Mouse (Mus musculus) brain, adult 10 weeks (tissue): ENCODE data around the gene H2al1a. TPM values are rescaled to one million over a fixed set of nuclear protein-coding genes. Genes with fewer than 3 reads are reported as not detected.

Experiments used
- polyA plus RNA-seq: library from polyadenylated mRNA; stranded (reverse); fragments of 350-450 nt; fragmentation: Illumina TruSeq; extraction: RNeasy Lipid Tissue Mini Kit (QIAGEN cat#74804); gene quantifications from one replicate; pipeline ENCODE4 v1.2.3, GENCODE M21; 2015; ENCODE audit warnings: low read depth, low replicate concordance

H2al1a gene
- polyA plus RNA-seq = not detected

DNA sequence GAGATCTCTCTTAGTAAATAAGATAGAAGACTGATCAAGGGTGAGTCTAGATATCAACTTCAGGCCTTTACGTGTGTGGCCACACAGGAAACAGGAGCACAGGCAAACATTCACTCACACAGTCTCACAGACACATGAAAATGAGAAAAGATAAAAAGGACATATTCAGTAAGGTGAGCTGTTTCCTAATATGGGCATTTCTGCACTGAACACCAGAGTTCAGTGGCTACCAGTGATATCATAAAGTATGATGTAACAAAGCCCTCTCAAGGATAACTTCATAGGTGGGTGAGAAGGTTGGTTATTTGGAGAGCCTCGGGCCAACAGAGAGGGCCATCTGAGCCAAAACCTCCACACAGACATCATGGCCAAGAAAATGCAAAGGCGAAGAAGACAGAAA lies at the start of gene H2al1a:
H2al1a (plus strand) TSS at position 301 of the 400 bp plus-strand sequence.

DNA sequence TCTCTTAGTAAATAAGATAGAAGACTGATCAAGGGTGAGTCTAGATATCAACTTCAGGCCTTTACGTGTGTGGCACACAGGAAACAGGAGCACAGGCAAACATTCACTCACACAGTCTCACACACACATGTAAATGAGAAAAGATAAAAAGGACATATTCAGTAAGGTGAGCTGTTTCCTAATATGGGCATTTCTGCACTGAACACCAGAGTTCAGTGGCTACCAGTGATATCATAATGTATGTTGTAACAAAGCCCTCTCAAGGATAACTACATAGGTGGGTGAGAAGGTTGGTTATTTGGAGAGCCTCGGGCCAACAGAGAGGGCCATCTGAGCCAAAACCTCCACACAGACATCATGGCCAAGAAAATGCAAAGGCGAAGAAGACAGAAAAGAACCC lies 3.1 kb downstream of the H2al1a start, which contains the start of gene H2al1b:
H2al1b (plus strand) TSS at position 301 of the 400 bp plus-strand sequence.

GRCm38 (mm10) chrX:11305355-11305754 lies 6.3 kb downstream of the H2al1a start, which contains the start of gene H2al1c:
TSS of gene H2al1c (plus strand) at chrX:11305655.

GRCm38 (mm10) chrX:11308524-11308923 lies 9.5 kb downstream of the H2al1a start, which contains the start of gene H2al1d:
TSS of gene H2al1d (plus strand) at chrX:11308824.

DNA sequence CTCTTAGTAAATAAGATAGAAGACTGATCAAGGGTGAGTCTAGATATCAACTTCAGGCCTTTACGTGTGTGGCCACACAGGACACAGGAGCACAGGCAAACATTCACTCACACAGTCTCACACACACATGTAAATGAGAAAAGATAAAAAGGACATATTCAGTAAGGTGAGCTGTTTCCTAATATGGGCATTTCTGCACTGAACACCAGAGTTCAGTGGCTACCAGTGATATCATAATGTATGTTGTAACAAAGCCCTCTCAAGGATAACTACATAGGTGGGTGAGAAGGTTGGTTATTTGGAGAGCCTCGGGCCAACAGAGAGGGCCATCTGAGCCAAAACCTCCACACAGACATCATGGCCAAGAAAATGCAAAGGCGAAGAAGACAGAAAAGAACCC lies 12.6 kb downstream of the H2al1a start, which contains the start of gene H2al1e:
H2al1e (plus strand) TSS at position 301 of the 400 bp plus-strand sequence.

DNA sequence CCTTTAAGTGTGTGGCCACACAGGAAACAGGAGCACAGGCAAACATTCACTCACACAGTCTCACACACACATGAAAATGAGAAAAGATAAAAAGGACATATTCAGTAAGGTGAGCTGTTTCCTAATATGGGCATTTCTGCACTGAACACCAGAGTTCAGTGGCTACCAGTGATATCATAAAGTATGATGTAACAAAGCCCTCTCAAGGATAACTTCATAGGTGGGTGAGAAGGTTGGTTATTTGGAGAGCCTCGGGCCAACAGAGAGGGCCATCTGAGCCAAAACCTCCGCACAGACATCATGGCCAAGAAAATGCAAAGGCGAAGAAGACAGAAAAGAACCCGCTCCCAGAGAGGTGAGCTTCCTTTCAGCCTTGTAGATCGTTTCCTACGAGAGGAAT lies 15.8 kb downstream of the H2al1a start, which contains the start of gene H2al1f:
H2al1f (plus strand) TSS at position 301 of the 400 bp plus-strand sequence.

GRCm38 (mm10) chrX:11317956-11318355 lies 18.9 kb downstream of the H2al1a start, which contains the start of gene H2al1g:
TSS of gene H2al1g (plus strand) at chrX:11318256.

DNA sequence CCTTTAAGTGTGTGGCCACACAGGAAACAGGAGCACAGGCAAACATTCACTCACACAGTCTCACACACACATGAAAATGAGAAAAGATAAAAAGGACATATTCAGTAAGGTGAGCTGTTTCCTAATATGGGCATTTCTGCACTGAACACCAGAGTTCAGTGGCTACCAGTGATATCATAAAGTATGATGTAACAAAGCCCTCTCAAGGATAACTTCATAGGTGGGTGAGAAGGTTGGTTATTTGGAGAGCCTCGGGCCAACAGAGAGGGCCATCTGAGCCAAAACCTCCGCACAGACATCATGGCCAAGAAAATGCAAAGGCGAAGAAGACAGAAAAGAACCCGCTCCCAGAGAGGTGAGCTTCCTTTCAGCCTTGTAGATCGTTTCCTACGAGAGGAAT lies 22.1 kb downstream of the H2al1a start, which contains the start of gene H2al1h:
H2al1h (plus strand) TSS at position 301 of the 400 bp plus-strand sequence.

DNA sequence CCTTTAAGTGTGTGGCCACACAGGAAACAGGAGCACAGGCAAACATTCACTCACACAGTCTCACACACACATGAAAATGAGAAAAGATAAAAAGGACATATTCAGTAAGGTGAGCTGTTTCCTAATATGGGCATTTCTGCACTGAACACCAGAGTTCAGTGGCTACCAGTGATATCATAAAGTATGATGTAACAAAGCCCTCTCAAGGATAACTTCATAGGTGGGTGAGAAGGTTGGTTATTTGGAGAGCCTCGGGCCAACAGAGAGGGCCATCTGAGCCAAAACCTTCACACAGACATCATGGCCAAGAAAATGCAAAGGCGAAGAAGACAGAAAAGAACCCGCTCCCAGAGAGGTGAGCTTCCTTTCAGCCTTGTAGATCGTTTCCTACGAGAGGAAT lies 25.3 kb downstream of the H2al1a start, which contains the start of gene H2al1i:
H2al1i (plus strand) TSS at position 301 of the 400 bp plus-strand sequence.

DNA sequence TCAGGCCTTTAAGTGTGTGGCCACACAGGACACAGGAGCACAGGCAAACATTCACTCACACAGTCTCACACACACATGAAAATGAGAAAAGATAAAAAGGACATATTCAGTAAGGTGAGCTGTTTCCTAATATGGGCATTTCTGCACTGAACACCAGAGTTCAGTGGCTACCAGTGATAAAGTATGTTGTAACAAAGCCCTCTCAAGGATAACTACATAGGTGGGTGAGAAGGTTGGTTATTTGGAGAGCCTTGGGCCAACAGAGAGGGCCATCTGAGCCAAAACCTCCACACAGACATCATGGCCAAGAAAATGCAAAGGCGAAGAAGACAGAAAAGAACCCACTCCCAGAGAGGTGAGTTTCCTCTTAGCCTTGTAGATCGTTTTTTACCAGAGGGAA lies 28.5 kb downstream of the H2al1a start, which contains the start of gene H2al1j:
H2al1j (plus strand) TSS at position 301 of the 400 bp plus-strand sequence.

Other genes starting within 250 kb of the H2al1a start
- not detected for gene H2al1b, start 3.2 kb downstream of the H2al1a start, polyA plus RNA-seq
- not detected for gene H2al1c, start 6.4 kb downstream of the H2al1a start, polyA plus RNA-seq
- gene H2al1d, start 9.6 kb downstream of the H2al1a start, polyA plus RNA-seq = not detected
- not detected for gene H2al1e, start 12.7 kb downstream of the H2al1a start, polyA plus RNA-seq
- gene H2al1f, start 15.9 kb downstream of the H2al1a start, polyA plus RNA-seq = not detected
- gene H2al1g, start 19.0 kb downstream of the H2al1a start, polyA plus RNA-seq = not detected
- not detected for gene H2al1h, start 22.2 kb downstream of the H2al1a start, polyA plus RNA-seq
- not detected for gene H2al1i, start 25.4 kb downstream of the H2al1a start, polyA plus RNA-seq
- gene H2al1j, start 28.6 kb downstream of the H2al1a start, polyA plus RNA-seq = not detected